Mouse (Mus musculus) brain, embryonic 14.5 days (tissue): ENCODE data around the gene Cldn12.

Experiments used
- CTCF ChIP-seq: fragments of 200-500 bp; IDR thresholded peaks from 2 replicates; pipeline ENCODE4 v1.5.1; 2012; ENCODE audit warnings: inconsistent platforms, mild to moderate bottlenecking, moderate library complexity, borderline replicate concordance; ENCODE audit not compliant: insufficient read depth, insufficient read length; ENCODE audit errors: extremely low read depth
- POLR2A ChIP-seq: fragments of 200-500 bp; IDR thresholded peaks from 2 replicates; pipeline ENCODE4 v1.6.1; 2012; ENCODE audit warnings: mild to moderate bottlenecking, inconsistent platforms, borderline replicate concordance; ENCODE audit not compliant: poor library complexity, insufficient read depth, insufficient read length, severe bottlenecking; ENCODE audit errors: extremely low read depth

DNA sequence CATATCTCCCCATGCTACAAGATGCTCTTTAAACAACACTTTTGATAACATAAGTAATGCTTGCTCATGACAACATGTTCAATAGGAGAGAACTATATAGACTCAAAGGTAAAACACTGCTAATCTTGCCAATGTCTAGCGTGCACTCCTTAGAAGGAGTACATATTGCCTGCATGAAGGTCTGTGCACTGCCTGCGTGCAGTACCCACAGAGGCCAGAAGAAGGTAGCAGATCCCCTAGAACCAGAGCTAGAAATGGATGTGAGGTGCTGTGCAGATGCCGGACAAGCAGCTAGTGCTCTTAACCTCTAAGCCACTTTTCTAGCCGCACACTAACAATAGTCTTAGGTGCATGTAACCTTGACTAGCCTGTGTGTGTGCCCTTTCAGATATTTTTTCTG lies 22.6 kb downstream of the Cldn12 start:
- TF ChIP-seq CTCF (no peak), POLR2A (no peak)
